Mouse (Mus musculus): ENCODE results near the gene Maf.

GRCm38 (mm10) chr8:115645139-115645538, 62.5 kb downstream of the Maf start:
- no peak for TF ChIP-seq MYOD1 (IDR thresholded peaks at IDR 0.05; ENCODE audit: control insufficient read depth in 1 of 3, insufficient read length in 2 of 3, low read depth in 2 of 3)
- no peak for TF ChIP-seq CEBPB (IDR thresholded peaks at IDR 0.05; ENCODE audit: insufficient read depth, poor library complexity, severe bottlenecking)
